Mouse (Mus musculus) CH12F3 (cell line): ENCODE results near the gene Dnm1.

Source experiments
- in situ Hi-C: fragments of 300-500 bp; cut with MboI; formaldehyde crosslinking; loops from 2 replicates; pipeline ENCODE4 v1.14.3; 2020; ENCODE audit warnings: low sequenced_read_pairs

Dnm1 gene

DNA sequence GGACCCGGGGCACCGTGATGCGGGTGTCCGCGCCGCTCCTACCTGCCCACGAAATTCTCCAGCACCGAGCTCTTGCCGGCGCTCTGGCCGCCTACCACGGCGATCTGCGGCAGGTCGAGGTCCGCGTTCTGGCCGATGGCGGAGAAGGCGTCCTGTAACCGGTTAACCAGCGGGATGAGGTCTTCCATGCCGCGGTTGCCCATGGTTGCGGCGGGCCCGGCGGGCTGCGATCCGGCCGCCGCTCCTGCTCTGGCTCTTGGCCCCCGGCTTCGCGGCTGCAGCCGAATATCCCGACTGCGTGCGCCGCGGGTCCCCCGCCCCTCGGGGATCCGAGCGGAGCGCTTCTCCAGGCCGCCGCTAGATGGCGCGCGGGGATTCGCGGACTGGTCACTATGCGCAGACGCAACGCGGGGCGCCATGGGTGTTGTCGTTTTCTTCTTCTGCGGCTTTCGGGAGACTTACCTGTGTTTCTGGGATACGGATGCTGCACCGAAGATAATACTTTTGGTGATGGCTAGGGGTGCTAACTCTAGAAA is at the start of gene Dnm1:
Gene Dnm1, minus strand, starts transcription at position 332 of the 536 bp plus-strand sequence.
- in situ Hi-C loops = no loop called here

GRCm38 (mm10) chr2:32396695-32397094 is 43.6 kb upstream of the Dnm1 start:
- in situ Hi-C loops = loop anchor here (10.0 kb wide), 1 partner anchor 168 kb away; no protein-coding TSS in a partner anchor

GRCm38 (mm10) chr2:32395946-32396621 is 42.9 kb upstream of the Dnm1 start:
- in situ Hi-C loops = loop anchor here (10.0 kb wide), 1 partner anchor 169 kb away; no protein-coding TSS in a partner anchor

DNA sequence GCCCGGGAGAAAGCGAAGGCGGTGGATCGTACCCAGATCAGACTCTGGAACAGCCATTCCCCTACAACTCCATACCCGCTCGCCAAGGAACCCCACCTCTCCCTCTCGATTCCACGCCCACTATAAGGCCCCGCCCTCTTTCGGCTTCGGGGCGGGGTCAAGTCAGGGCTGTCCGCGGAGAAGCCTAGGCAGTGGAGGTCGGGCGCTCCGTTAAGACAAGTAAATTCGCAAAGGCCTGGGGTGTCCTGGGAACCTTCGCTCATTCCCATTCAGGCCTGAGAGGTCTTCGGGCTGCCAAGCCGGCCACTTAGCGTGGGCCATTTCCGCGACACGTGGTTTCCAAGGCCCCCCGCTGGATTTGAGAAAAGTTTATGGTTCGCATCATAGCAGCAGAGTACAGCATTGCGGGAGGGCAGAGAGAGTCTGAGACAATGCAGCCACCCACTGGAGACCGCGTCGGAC is 42.4 kb upstream of the Dnm1 start, which contains the start of gene Ptges2:
Gene Ptges2, plus strand, starts transcription at position 413 of the 462 bp plus-strand sequence.
- in situ Hi-C loops = loop anchor here (10.0 kb wide), 1 partner anchor 169 kb away; no protein-coding TSS in a partner anchor

DNA sequence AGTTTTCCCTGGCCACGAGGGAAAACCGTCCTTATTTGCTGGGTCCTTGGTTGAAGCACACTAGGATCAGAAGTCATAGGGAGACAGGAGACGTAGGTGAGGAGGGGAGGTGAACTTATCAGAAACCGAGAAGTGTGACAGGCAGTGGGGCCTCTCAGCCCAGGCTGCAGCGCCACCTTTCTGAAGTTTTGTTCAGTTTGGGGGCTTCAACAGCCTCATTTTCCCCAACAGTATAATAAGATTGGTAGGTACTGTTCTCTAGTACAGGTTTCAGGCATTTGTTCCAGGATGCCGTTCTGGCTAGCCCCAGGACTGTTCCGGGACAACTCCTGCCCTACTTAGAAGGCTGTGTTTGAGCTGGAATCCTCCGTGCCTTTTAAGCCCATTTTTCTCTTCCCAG is 41.8 kb upstream of the Dnm1 start:
- in situ Hi-C loops = loop anchor here (10.0 kb wide), 1 partner anchor 170 kb away; no protein-coding TSS in a partner anchor

- in situ Hi-C loops = loop anchor here (10.0 kb wide), 1 partner anchor 173 kb away; no protein-coding TSS in a partner anchor
These were observed 38.9 kb upstream of the Dnm1 start for GRCm38 (mm10) chr2:32392063-32392462.

DNA sequence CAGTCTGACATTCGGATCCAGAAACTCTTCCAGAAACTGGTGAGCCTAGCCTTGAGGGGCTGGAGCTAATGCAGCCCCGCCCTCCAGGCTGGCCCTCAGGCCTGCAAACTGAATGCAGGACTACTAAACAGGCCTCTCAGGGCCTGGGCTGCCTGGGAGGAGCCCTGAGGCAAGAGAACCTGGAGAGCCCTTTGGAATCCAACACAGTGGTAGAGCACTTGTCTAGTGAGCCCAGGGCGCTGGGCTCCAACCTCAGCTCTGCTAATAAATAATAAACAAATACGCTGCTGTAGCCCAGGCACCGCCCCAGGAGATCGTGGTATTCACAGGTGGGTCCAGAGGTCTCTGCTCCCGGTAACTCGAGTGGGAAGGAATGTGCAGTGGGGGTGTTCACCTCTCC is 37.7 kb upstream of the Dnm1 start:
- in situ Hi-C loops = loop anchor here (10.0 kb wide), 1 partner anchor 174 kb away; no protein-coding TSS in a partner anchor

- in situ Hi-C loops = no loop called here
These were observed 36.0 kb upstream of the Dnm1 start for GRCm38 (mm10) chr2:32389157-32389556.

- in situ Hi-C loops = no loop called here
These were observed 34.8 kb upstream of the Dnm1 start, which contains the start of gene Lcn2 for GRCm38 (mm10) chr2:32387706-32388490. Lcn2 (minus strand) TSS chr2:32388252.

GRCm38 (mm10) chr2:32382689-32383088 is 29.6 kb upstream of the Dnm1 start:
- in situ Hi-C loops = no loop called here

DNA sequence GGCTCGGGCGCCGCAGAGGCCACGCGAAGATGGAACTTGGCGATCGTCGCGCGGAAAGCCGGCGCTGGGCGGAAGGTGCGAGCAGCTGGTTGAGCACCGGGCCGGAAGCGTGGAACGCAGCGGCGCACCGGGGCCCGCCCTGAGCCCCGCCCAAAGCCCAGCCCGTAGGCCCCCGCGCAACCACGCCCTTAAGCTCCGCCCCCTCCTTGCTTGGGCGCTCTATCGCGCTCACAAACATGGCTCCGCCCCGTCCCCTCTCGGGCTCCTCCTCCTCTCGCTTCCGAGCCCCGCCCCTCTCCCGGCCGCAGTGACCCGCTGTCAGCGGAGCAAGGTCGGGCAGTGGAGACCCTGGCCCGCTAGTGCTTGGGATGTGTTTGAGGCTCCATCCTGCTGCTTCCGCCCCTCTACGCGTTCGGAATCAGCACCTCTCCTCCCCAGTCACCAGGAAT is 28.7 kb upstream of the Dnm1 start, which contains the start of gene 1110008P14Rik:
Gene 1110008P14Rik, minus strand, starts transcription at position 164 of the 449 bp plus-strand sequence.
- in situ Hi-C loops = no loop called here

DNA sequence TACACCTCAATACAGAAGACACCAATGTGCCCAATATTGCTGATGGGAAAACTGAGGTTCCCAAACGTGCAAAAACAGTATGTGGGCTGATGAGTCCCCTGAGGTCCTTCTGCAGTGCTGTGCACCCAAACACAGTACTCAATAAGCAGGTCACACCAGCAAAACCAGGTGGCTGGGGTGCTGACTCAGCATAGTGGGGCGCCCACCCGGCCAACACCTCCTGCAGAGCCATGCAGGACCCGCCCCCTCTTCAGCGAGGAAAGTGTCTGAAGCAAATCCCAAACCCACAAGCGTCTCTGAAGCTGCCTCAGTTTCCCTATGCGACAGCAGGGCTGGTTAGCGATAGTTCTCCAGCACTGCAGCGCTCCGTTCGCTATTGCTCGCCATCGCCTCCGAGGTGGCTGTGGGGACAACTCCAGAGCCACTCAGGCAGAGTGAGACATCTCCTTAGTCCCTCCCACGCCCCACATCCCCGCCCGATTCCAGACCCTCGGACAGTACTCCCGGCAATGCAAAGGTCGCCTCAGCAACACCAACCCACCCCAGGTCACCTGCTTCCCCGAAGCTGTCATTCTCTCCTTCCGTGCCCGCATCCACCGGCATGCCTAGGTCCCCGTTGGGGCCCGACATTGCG is 28.1 kb upstream of the Dnm1 start:
- in situ Hi-C loops = no loop called here

DNA sequence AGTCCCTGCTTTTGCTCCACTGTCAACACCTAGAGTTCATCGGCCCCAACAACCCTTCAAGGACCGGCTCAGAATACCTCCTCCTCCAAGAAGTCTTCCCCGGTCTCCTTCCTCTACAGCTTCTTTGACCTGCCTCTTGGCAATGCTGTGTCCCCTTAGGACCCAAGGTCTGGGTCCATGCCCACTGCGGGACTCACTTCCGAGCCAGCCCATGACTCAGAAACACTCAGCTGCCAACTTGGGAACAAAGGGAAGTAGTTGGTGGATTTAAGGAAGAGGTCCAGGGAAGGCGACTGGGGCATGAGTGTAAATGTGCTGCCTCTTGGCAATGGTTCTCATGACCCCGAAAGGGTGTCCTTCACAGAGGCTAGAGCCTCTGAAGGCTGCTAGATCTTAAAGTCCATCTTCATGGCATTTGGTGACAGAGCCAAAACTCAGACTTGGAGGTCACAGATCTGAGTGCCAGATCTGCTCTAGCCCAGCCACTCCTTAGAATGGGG is 26.9 kb upstream of the Dnm1 start:
- in situ Hi-C loops = no loop called here

- in situ Hi-C loops = no loop called here
These were observed 23.8 kb upstream of the Dnm1 start for GRCm38 (mm10) chr2:32376963-32377362.

- in situ Hi-C loops = no loop called here
These were observed 22.3 kb upstream of the Dnm1 start for GRCm38 (mm10) chr2:32375317-32375940.

GRCm38 (mm10) chr2:32374191-32374590 is 21.1 kb upstream of the Dnm1 start:
- in situ Hi-C loops = no loop called here

- in situ Hi-C loops = no loop called here
These were observed 14.2 kb upstream of the Dnm1 start for GRCm38 (mm10) chr2:32367315-32367714.

DNA sequence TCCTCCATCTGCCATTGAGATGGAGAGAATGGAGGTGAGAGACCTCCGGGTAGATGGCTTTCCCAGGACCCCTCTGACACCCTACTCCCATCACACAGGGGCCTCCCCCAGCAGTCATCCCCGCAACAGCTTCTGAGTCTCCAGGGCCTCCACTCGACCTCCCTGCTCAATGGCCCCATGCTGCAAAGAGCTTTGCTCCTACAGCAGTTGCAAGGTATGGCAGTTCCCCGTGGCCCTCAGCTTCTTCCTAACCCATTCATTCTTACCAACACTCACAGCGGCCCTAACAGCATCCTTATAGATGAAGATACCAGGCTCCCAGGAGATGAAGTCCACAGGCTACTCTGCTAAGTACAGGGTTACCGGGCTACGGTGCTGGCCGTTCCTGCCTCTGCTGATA is 11.0 kb upstream of the Dnm1 start:
- in situ Hi-C loops = no loop called here

- in situ Hi-C loops = no loop called here
These were observed 10.4 kb upstream of the Dnm1 start for GRCm38 (mm10) chr2:32363376-32364106.
